Mouse (Mus musculus) thymus, postnatal 36 days (tissue): Measurements from ENCODE around the gene Atp2b4.

Experiments
- DNase-seq, 2 experiments: peaks; one replicate each; pipeline ENCODE4 v3.0.0; 2022; ENCODE audit warnings: mixed read lengths in 2 of 2

The Atp2b4 gene

GRCm38 (mm10) chr1:133797979-133798820 is 2.6 kb downstream of the Atp2b4 start:
- no peak for DNase-seq

DNA sequence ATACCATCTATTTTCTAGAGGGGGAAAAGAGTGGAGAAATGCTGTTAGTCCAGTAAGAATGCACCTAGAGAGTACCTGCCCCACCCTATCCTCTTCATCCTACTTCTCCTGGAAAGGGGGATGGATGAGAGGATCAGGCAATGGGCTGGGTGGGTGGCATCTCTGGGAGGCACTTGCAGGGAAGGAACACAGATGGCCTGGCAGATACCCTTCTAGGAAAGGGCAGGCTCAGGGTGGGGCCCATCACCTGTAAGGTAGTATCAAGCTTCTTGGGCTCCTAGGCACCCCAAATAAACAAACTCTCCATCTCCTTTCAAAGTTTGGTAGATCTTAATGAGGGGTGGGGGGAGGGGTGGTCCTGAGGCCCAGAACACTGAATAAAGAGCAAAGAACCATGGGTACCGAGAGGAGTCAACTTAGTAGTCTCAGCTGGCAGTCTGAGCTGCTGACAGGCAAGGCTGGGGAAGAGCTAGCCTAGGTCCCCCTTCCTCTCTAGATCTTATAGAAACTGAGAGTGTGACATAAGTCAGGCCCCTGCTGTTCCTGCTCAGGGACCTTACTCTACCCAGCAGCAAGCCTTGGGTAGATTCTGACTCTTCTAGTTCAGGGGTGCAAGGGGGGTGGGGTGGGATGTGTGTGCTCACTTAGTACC is 3.4 kb downstream of the Atp2b4 start:
- no peak for DNase-seq

DNA sequence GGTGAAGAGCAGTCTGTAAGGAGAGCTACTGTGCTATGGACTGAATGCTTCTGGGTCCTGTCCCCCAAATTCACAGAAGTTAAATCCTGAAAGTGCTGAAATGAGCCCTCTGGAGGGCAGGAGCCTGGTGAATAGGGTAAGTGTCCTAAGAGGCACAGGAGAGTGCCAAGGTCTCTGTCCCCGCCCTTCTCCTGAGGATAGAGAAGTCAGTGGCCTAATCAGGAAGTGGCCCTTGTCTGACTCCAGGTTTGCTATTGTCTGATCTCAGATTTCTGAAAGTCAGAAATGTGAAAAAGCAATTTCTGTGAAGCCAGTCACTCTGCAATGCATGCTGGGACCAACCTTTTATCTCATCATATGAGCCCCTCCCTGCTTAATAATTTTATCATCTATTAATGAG is 7.2 kb downstream of the Atp2b4 start:
- no peak for DNase-seq

GRCm38 (mm10) chr1:133790011-133790410 is 10.8 kb downstream of the Atp2b4 start:
- DNase-seq, result no peak

DNA sequence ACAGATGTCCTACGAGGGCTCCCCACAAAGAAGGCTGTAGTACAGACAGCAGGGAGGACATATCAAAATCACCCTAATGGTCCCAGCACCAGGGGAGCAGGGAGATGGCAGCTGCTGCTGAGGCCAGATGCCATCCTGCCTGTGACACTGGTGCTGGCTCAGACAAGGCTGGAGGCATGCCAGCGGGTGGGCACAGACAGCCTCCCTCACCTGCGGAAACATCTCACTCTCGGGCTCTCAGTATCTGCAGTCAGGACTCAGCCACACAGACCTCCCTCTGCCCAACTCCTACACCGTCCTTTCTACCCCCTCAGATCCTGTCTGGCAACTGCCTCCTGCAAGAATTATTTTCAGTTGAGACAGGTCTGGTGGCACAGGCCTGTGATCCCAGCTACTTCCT is 12.0 kb downstream of the Atp2b4 start:
- DNase-seq, result peak in 1 of 2 experiments; percentile 16

DNA sequence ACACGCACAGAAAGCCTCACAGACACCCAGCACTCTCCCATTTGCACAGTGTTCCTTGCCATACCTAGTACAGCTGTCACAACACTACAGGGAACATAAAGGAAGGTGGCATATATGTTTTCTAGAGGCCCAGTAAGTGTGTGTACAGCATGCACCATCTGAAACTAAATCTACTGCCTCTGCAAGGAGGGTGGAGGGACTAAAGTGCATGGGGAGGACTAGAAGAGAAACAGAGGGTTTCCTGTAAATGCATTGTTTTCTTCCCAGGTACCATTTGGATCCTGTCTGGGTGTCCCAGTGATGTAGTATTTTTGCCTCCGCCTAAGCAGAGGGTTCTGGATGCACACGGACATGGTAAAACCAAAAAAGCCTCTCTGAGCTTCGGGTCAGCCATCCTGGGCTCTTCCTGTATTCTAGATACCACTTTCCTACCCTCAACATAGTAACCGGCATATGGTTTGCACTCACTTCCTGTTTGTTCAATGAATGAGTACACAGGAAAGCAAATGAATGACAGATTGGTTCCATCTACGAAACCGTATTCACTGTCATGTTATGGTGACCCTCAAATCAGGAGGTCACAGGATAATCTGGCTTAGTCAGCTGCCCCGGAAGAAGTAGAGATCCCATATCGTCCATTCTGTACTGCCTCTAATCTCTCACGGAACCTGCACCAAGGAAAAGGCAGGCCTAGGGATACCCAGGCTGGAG is 13.2 kb downstream of the Atp2b4 start:
- DNase-seq, result no peak

GRCm38 (mm10) chr1:133784621-133785020 is 16.2 kb downstream of the Atp2b4 start:
- no peak for DNase-seq

- DNase-seq, result no peak
These were observed 19.3 kb downstream of the Atp2b4 start for GRCm38 (mm10) chr1:133781531-133781930.

- no peak for DNase-seq
These were observed 21.8 kb downstream of the Atp2b4 start for GRCm38 (mm10) chr1:133779043-133779442.

- no peak for DNase-seq
These were observed 23.1 kb downstream of the Atp2b4 start for GRCm38 (mm10) chr1:133777651-133778231.

DNA sequence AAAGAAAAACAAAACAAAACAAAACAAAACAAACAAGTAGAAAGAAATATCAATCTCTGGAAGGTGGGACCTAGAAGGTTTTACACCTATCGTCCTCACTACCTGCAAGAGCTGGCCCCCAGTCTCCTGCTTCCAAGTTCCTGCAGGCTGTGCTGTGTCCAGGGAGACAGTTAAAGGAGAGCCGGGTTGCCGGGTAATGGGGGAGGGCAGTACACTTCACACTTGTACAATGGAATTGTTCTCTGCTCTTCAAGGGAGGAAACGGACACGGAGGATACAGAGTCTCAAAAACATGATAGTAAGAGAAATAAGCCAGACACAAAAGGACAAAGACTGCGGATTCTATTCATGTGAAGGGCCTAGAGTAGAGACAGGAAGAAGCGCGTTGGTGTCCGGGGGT is 28.3 kb downstream of the Atp2b4 start:
- DNase-seq, result no peak

GRCm38 (mm10) chr1:133771831-133772399 is 28.9 kb downstream of the Atp2b4 start:
- no peak for DNase-seq

DNA sequence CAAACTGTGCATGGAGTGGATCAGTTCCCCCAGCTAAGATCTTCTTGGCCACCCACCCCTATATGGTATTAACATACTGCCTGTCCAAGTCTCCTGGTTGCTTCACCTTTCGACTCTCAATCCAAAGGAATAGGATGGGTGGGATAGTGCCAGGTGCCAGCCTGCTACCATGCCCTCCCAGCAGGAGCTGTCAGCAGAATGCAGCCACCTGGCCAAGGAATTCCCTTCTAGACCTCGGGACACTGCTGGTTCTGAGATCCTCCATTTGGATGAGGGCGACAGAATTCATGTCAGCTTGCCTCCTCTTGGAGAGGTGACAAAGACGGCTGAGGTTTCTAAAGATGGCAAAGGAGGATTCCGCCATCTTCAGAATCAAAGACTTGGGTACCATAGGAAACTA is 32.8 kb downstream of the Atp2b4 start:
- DNase-seq, result no peak

GRCm38 (mm10) chr1:133766901-133767529 is 33.8 kb downstream of the Atp2b4 start:
- no peak for DNase-seq

- no peak for DNase-seq
These were observed 35.5 kb downstream of the Atp2b4 start for GRCm38 (mm10) chr1:133765376-133765775.

- peak in 1 of 2 experiments; percentile 9 for DNase-seq
These were observed 37.9 kb downstream of the Atp2b4 start for GRCm38 (mm10) chr1:133762946-133763422.

- no peak for DNase-seq
These were observed 39.6 kb downstream of the Atp2b4 start for GRCm38 (mm10) chr1:133761278-133761677.

- DNase-seq, result no peak
These were observed 46.4 kb downstream of the Atp2b4 start for GRCm38 (mm10) chr1:133754317-133754868.

DNA sequence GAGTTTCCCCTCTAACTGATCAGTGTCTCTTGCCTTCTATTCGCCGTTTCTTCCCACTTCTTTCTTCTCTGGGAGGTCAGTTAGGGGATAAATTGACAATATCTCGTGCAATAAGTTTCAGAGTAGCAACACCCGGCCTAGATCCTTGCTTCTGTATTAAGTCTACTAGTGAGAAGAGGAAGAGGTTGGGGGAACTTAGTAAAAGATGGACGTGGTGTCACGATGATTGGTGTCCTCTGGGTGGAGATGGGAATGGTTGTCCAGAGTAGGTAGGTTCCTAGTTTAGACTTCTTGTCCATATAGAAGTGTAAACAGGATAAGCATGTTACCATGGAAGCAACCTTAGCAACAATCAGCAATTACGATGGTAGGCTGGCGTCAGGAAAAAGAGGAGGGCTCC is 47.5 kb downstream of the Atp2b4 start:
- DNase-seq, result no peak

- no peak for DNase-seq
These were observed 49.2 kb downstream of the Atp2b4 start for GRCm38 (mm10) chr1:133751621-133752020.

- DNase-seq, result no peak
These were observed 50.9 kb downstream of the Atp2b4 start for GRCm38 (mm10) chr1:133749954-133750353.

GRCm38 (mm10) chr1:133745078-133745495 is 55.8 kb downstream of the Atp2b4 start:
- DNase-seq, result no peak
